Mouse (Mus musculus): ENCODE results near the gene Sh3bp2. TPM values are rescaled to one million over a fixed set of nuclear protein-coding genes. Genes with fewer than 3 reads are reported as not detected.

Gene Sh3bp2
- polyA plus RNA-seq, 1 experiment from 2014 or later: 8.7 TPM

GRCm38 (mm10) chr5:34607100-34607880, 81.7 kb downstream of the Sh3bp2 start:
- WGBS: 86% methylated on average over 8 of the region's 8 CpGs
- no peak for DNase-seq (ENCODE audit: low spot score)
- no peaks in the 10 kb centered on the region for H3K9me3 ChIP-seq
- no peaks in the 10 kb centered on the region for H3K27me3 ChIP-seq (replicated peaks; ENCODE audit: low read depth, poor library complexity, severe bottlenecking)
- no peak overlapping the region for H3K4me3 ChIP-seq
- H3K27ac ChIP-seq (replicated peaks): no peak overlapping the region
- H3K36me3 ChIP-seq (replicated peaks): peaks cover 86% of the 10 kb centered on the region
- no peaks in the 10 kb centered on the region for H3K4me1 ChIP-seq

GRCm38 (mm10) chr5:34608226-34608625, 82.6 kb downstream of the Sh3bp2 start:
- Histone ChIP-seq H3K27ac (replicated peaks) (no peak overlapping the region), H3K4me3 (no peak overlapping the region), H3K36me3 (replicated peaks) (peaks cover 84% of the 10 kb centered on the region), H3K9me3 (no peaks in the 10 kb centered on the region), H3K4me1 (no peaks in the 10 kb centered on the region), H3K27me3 (replicated peaks; ENCODE audit: low read depth, poor library complexity, severe bottlenecking) (no peaks in the 10 kb centered on the region)
- WGBS: 82% methylated on average over 3 of the region's 3 CpGs
- DNase-seq (ENCODE audit: low spot score): no peak

- WGBS: 88% methylated on average over 4 of the region's 4 CpGs
- no peak for DNase-seq (ENCODE audit: low spot score)
- no peaks in the 10 kb centered on the region for H3K4me1 ChIP-seq
- no peaks in the 10 kb centered on the region for H3K9me3 ChIP-seq
- no peak overlapping the region for H3K27ac ChIP-seq (replicated peaks)
- no peak overlapping the region for H3K4me3 ChIP-seq
- H3K36me3 ChIP-seq (replicated peaks): peaks cover 92% of the 10 kb centered on the region
- no peaks in the 10 kb centered on the region for H3K27me3 ChIP-seq (replicated peaks; ENCODE audit: low read depth, poor library complexity, severe bottlenecking)
These were observed 84.3 kb downstream of the Sh3bp2 start for GRCm38 (mm10) chr5:34609966-34610365.

Small RNA genes lying within 50 kb of the gene (microRNA-seq; reads per million reads assigned to microRNA genes)
- gene Mir7036b: 3.4 reads per million, percentile 4 among the genes with 10 or more reads in this experiment

Other genes with a start within 250 kb of the Sh3bp2 start
- 0.93 and 1.3 TPM in 2 replicates for gene Zfyve28, start 237.4 kb upstream of the Sh3bp2 start, polyA plus RNA-seq (2016; fragmentation: Nextera tagmentation; extraction: Ambion mirVana)
- 0.06 TPM in 1 of 2 replicates, not detected in the other for gene Cfap99, start 237.2 kb upstream of the Sh3bp2 start, polyA plus RNA-seq (2016; fragmentation: Nextera tagmentation; extraction: Ambion mirVana)
- 198 and 205 TPM in 2 replicates for gene Rnf4, start 189.5 kb upstream of the Sh3bp2 start, polyA plus RNA-seq (2016; fragmentation: Nextera tagmentation; extraction: Ambion mirVana)
- 12.1 and 13.8 TPM in 2 replicates for gene Fam193a, start 155.9 kb upstream of the Sh3bp2 start, polyA plus RNA-seq (2016; fragmentation: Nextera tagmentation; extraction: Ambion mirVana)
- 4.1 and 4.8 TPM in 2 replicates for gene Tnip2, start 11.8 kb upstream of the Sh3bp2 start, polyA plus RNA-seq (2016; fragmentation: Nextera tagmentation; extraction: Ambion mirVana)
- gene Add1, start 47.8 kb downstream of the Sh3bp2 start, polyA plus RNA-seq (2016; fragmentation: Nextera tagmentation; extraction: Ambion mirVana): 158 and 166 TPM in 2 replicates
- gene Mfsd10, start 111.4 kb downstream of the Sh3bp2 start, polyA plus RNA-seq (2016; fragmentation: Nextera tagmentation; extraction: Ambion mirVana): 92.1 and 97.6 TPM in 2 replicates
- 28.5 and 28.8 TPM in 2 replicates for gene Nop14, start 134.3 kb downstream of the Sh3bp2 start, polyA plus RNA-seq (2016; fragmentation: Nextera tagmentation; extraction: Ambion mirVana)
- gene Grk4, start 134.5 kb downstream of the Sh3bp2 start, polyA plus RNA-seq (2016; fragmentation: Nextera tagmentation; extraction: Ambion mirVana): 1.6 and 2.1 TPM in 2 replicates
- gene Htt, start 235.9 kb downstream of the Sh3bp2 start, polyA plus RNA-seq (2016; fragmentation: Nextera tagmentation; extraction: Ambion mirVana): 15.5 and 17.6 TPM in 2 replicates